Mouse (Mus musculus) hematopoietic stem cell, adult 5-6 weeks (primary cell): Measurements from ENCODE around the gene 2300002M23Rik. TPM values are rescaled to one million over a fixed set of nuclear protein-coding genes. Genes with fewer than 3 reads are reported as not detected.

Experiments
- ATAC-seq, 2 experiments: fragments of 125-278 bp in 1 of 2; replicated peaks in 1 of 2; 2 replicates each; pipeline ENCODE4 v1.8.0; 2016 to 2017; ENCODE audit warnings: inconsistent platforms in 2 of 2, mild to moderate bottlenecking in 2 of 2, moderate number of reproducible peaks in 2 of 2, low read depth in 1 of 2, moderate TSS enrichment in 1 of 2; ENCODE audit not compliant: low FRiP score in 2 of 2, poor library complexity in 2 of 2, severe bottlenecking in 2 of 2, insufficient read depth in 1 of 2, low TSS enrichment in 1 of 2
- total RNA-seq: library from RNA; stranded (forward); fragments of 172-1452, 232-1000 nt; gene quantifications from 2 replicates; pipeline ENCODE4 v1.2.3, GENCODE M21; 2017

The 2300002M23Rik gene
- not detected in 2 replicates for total RNA-seq

- no peak for ATAC-seq
Observed at GRCm38 (mm10) chr17:35567150-35567549, at the start of gene 2300002M23Rik. Gene 2300002M23Rik (plus strand): TSS chr17:35567450.

GRCm38 (mm10) chr17:35517526-35517925, 49.7 kb upstream of the 2300002M23Rik start:
- ATAC-seq = no peak

GRCm38 (mm10) chr17:35524354-35524753, 42.9 kb upstream of the 2300002M23Rik start:
- no peak for ATAC-seq

- peak in 1 of 2 experiments; percentile 51; a peak in 1 of 4 replicates for ATAC-seq
Observed at GRCm38 (mm10) chr17:35526644-35527043, 40.6 kb upstream of the 2300002M23Rik start.

GRCm38 (mm10) chr17:35532360-35532759, 34.9 kb upstream of the 2300002M23Rik start:
- ATAC-seq = no peak

- no peak for ATAC-seq
Observed at GRCm38 (mm10) chr17:35532901-35533300, 34.3 kb upstream of the 2300002M23Rik start, which contains the start of gene Psors1c2. Gene Psors1c2 (plus strand): TSS chr17:35533201.

GRCm38 (mm10) chr17:35534343-35534742, 32.9 kb upstream of the 2300002M23Rik start:
- peak; percentile 70 to 81; a peak in 2 of 4 replicates for ATAC-seq

GRCm38 (mm10) chr17:35537421-35537820, 29.8 kb upstream of the 2300002M23Rik start:
- ATAC-seq = no peak

GRCm38 (mm10) chr17:35538476-35538875, 28.8 kb upstream of the 2300002M23Rik start:
- ATAC-seq = no peak

- no peak for ATAC-seq
Observed at GRCm38 (mm10) chr17:35539540-35539939, 27.7 kb upstream of the 2300002M23Rik start.

GRCm38 (mm10) chr17:35542761-35543411, 24.4 kb upstream of the 2300002M23Rik start:
- ATAC-seq = no peak

- ATAC-seq = no peak
Observed at GRCm38 (mm10) chr17:35543412-35543861, 23.8 kb upstream of the 2300002M23Rik start.

- ATAC-seq = no peak
Observed at GRCm38 (mm10) chr17:35544001-35544400, 23.2 kb upstream of the 2300002M23Rik start.

- peak; percentile 55; a peak in 1 of 4 replicates for ATAC-seq
Observed at GRCm38 (mm10) chr17:35544680-35545079, 22.6 kb upstream of the 2300002M23Rik start.

- ATAC-seq = no peak
Observed at GRCm38 (mm10) chr17:35547465-35547864, 19.8 kb upstream of the 2300002M23Rik start.

- no peak for ATAC-seq
Observed at GRCm38 (mm10) chr17:35548636-35549035, 18.6 kb upstream of the 2300002M23Rik start.

GRCm38 (mm10) chr17:35549437-35550142, 17.7 kb upstream of the 2300002M23Rik start:
- ATAC-seq = no peak

GRCm38 (mm10) chr17:35550143-35550494, 17.1 kb upstream of the 2300002M23Rik start:
- ATAC-seq = no peak
